ENCODE assay signal across 8 mouse cellular contexts in the genomic region with DNA sequence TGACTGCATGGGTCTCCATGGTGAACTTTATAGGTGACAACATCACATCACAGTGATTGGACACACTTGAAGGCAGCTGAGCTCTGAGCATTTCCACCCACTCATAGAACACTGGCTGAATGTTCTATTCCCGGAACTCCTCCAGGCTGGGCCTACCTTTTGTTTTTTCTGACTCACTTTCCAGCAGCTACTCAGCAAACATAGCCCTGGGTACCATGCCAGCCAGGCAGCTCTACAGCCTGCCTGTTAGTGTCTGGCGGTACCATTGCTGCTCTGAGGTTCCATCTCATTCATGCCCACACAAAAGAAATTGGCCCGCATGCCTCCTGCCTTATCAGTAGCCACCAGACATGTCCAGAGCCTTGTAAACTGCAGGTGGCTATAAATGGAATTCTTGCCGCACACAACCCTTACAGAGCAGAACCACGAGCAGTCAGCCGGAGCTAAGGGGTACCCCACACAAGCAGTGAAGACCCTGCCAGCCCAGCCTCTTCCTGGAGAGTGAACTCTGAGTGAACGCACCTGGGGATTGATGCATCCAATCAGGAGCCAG. TPM values are rescaled to one million over a fixed set of nuclear protein-coding genes. Genes with fewer than 3 reads are reported as not detected.
DNase-seq lines count a peak whose midpoint lies in the region; ATAC-seq lines count a peak whose summit lies in the region.
"Had no signal": no experiment of that assay in that cellular context is flagged by ENCODE, and none has a peak within 500 bp of the region (broad histone marks: within the 10 kb centered on the region; RNA-seq: fewer than 3 reads in every experiment).

No protein-coding gene starts in this region.

- H3K9me3 ChIP-seq in hindbrain, embryonic 13.5 days: no peaks in the 10 kb centered on the region
- H3K9me3 ChIP-seq: limb, embryonic 15.5 days had no signal

- no peaks in the 10 kb centered on the region for H3K27me3 ChIP-seq in hindbrain, embryonic 13.5 days
- H3K27me3 ChIP-seq: limb, embryonic 15.5 days had no signal

- 66% methylated on average over 7 of the region's 7 CpGs for WGBS in hindbrain, embryonic 13.5 days

- ATAC-seq in hindbrain, embryonic 13.5 days (ENCODE audit: low FRiP score): peak; percentile 41; the same call in 1 of the 2 replicates
- peak; percentile 90 for ATAC-seq in megakaryocyte-erythroid progenitor cell, adult 5-6 weeks (replicated peaks; ENCODE audit: low FRiP score, low TSS enrichment, poor library complexity, severe bottlenecking)

- peaks cover 36% of the 10 kb centered on the region for H3K4me1 ChIP-seq in hindbrain, embryonic 13.5 days (replicated peaks)

- H3K4me3 ChIP-seq in hindbrain, embryonic 13.5 days: no peak overlapping the region
- H3K4me3 ChIP-seq: limb, embryonic 15.5 days had no signal

- no peak overlapping the region for H3K9ac ChIP-seq in hindbrain, embryonic 13.5 days
- H3K9ac ChIP-seq: limb, embryonic 15.5 days had no signal

- H3K27ac ChIP-seq in hindbrain, embryonic 13.5 days: peak overlapping the region; percentile 20
- H3K27ac ChIP-seq: limb, embryonic 15.5 days had no signal

- H3K4me2 ChIP-seq in hindbrain, embryonic 13.5 days: no peak overlapping the region
- H3K4me2 ChIP-seq: limb, embryonic 15.5 days had no signal

- H3K36me3 ChIP-seq in hindbrain, embryonic 13.5 days: no peaks in the 10 kb centered on the region
- H3K36me3 ChIP-seq: limb, embryonic 15.5 days had no signal

- DNase-seq in MEL-GATA-1-ER (ENCODE audit: extremely low read depth, low read depth): peak; percentile 57
- peak; percentile 93 for DNase-seq in brain, adult 2 months (ENCODE audit: low read depth, low spot score)
- DNase-seq in adrenal gland, postnatal 4 days (ENCODE audit: low spot score in 2 of 2): no peak
- DNase-seq in kidney, postnatal 4 days: no peak
- no peak for DNase-seq in B cell, adult 2 months

RNA-seq across cellular contexts. Expression of a gene that starts 55.8 kb away (rescaled TPM):
- not detected in 2 replicates for polyA plus RNA-seq in hindbrain, embryonic 13.5 days (2015; fragmentation: Nextera tagmentation; extraction: Ambion mirVana)
- not detected in 2 replicates for total RNA-seq in megakaryocyte-erythroid progenitor cell, adult 5-6 weeks (2014; fragmentation: Nextera tagmentation)
- total RNA-seq in megakaryocyte-erythroid progenitor cell, adult 5-6 weeks (2017): not detected in 2 replicates
- total RNA-seq in adrenal gland, postnatal 4 days (2021): not detected
- polyA plus RNA-seq: limb, embryonic 15.5 days had no signal

Comparison
In these comparisons a context has a peak if more than half of its experiments do, and no peak if none do; other contexts are left out.
1. DNase-seq: peak in MEL-GATA-1-ER (single experiment) and brain, adult 2 months (single experiment); none in adrenal gland, postnatal 4 days (0 of 2), kidney, postnatal 4 days (0 of 2) and B cell, adult 2 months (0 of 2).